Mouse (Mus musculus): ENCODE data around the gene Sgcb.

Gene Sgcb

GRCm38 (mm10) chr5:73647261-73647900, at the start of gene Sgcb:
Gene Sgcb (minus strand): TSS chr5:73647790.
- peak; percentile 56 to 85 for DNase-seq (ENCODE audit: low spot score in 2 of 2)

- DNase-seq (ENCODE audit: low spot score in 2 of 2) = no peak
Measured at GRCm38 (mm10) chr5:73694254-73695015, 46.8 kb upstream of the Sgcb start.

- DNase-seq (ENCODE audit: low spot score in 2 of 2) = no peak
Measured at GRCm38 (mm10) chr5:73693778-73694177, 46.2 kb upstream of the Sgcb start.

GRCm38 (mm10) chr5:73691723-73692520, 44.3 kb upstream of the Sgcb start:
- DNase-seq (ENCODE audit: low spot score in 2 of 2) = no peak

- no peak for DNase-seq (ENCODE audit: low spot score in 2 of 2)
Measured at GRCm38 (mm10) chr5:73690146-73690545, 42.6 kb upstream of the Sgcb start.

- DNase-seq (ENCODE audit: low spot score in 2 of 2) = no peak
Measured at GRCm38 (mm10) chr5:73688576-73688975, 41.0 kb upstream of the Sgcb start.

GRCm38 (mm10) chr5:73686149-73686548, 38.6 kb upstream of the Sgcb start:
- DNase-seq (ENCODE audit: low spot score in 2 of 2) = no peak

GRCm38 (mm10) chr5:73683706-73684409, 36.3 kb upstream of the Sgcb start:
- no peak for DNase-seq (ENCODE audit: low spot score in 2 of 2)

GRCm38 (mm10) chr5:73683221-73683620, 35.6 kb upstream of the Sgcb start:
- DNase-seq (ENCODE audit: low spot score in 2 of 2) = no peak

GRCm38 (mm10) chr5:73676626-73677025, 29.0 kb upstream of the Sgcb start:
- peak in 1 of 2 experiments; percentile 19 for DNase-seq (ENCODE audit: low spot score in 2 of 2)

- DNase-seq (ENCODE audit: low spot score in 2 of 2) = no peak
Measured at GRCm38 (mm10) chr5:73675604-73676003, 28.0 kb upstream of the Sgcb start.

GRCm38 (mm10) chr5:73669386-73669785, 21.8 kb upstream of the Sgcb start:
- no peak for DNase-seq (ENCODE audit: low spot score in 2 of 2)

- no peak for DNase-seq (ENCODE audit: low spot score in 2 of 2)
Measured at GRCm38 (mm10) chr5:73667877-73668276, 20.3 kb upstream of the Sgcb start.

- no peak for DNase-seq (ENCODE audit: low spot score in 2 of 2)
Measured at GRCm38 (mm10) chr5:73666695-73667094, 19.1 kb upstream of the Sgcb start.

- no peak for DNase-seq (ENCODE audit: low spot score in 2 of 2)
Measured at GRCm38 (mm10) chr5:73651855-73652201, 4.2 kb upstream of the Sgcb start.

- no peak for DNase-seq (ENCODE audit: low spot score in 2 of 2)
Measured at GRCm38 (mm10) chr5:73651061-73651854, 3.7 kb upstream of the Sgcb start, which contains the start of gene Spata18. Gene Spata18 (plus strand): TSS chr5:73651379.

- DNase-seq (ENCODE audit: low spot score in 2 of 2) = no peak
Measured at GRCm38 (mm10) chr5:73650365-73650964, 2.9 kb upstream of the Sgcb start.

- no peak for DNase-seq (ENCODE audit: low spot score in 2 of 2)
Measured at GRCm38 (mm10) chr5:73642091-73642490, 5.5 kb downstream of the Sgcb start.

- no peak for DNase-seq (ENCODE audit: low spot score in 2 of 2)
Measured at GRCm38 (mm10) chr5:73641058-73641457, 6.5 kb downstream of the Sgcb start.

- peak in 1 of 2 experiments; percentile 32 for DNase-seq (ENCODE audit: low spot score in 2 of 2)
Measured at GRCm38 (mm10) chr5:73637337-73638107, 10.1 kb downstream of the Sgcb start.
